Mouse (Mus musculus): Measurements from ENCODE around the gene P2ry6.
A peak's percentile ranks its signal among the peaks of the same experiment; 100 is the strongest.

Gene P2ry6

GRCm38 (mm10) chr7:100974135-100974903 is at the start of gene P2ry6:
Gene P2ry6, minus strand, starts transcription at chr7:100974649.
- DNase-seq, result peak in 1 of 2 experiments; percentile 18

DNA sequence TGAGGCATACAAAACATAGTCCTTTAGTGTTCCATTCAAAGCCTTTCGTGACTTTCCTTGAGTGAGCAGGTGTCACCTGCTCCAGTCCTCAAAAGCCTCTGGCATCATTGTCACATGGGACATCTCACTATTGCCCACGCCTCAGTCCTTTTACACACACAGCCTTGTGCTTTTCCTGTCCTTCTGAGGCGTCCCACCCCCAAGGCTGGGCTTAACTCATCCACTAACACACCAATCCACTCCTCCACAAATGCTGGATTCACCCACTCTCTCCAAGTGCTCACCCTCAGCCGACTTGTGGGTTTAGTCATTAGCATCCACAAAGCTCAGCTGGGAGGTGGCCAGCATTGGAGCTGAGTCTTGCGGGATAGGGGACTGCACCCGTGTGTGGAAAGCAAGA is 43.0 kb upstream of the P2ry6 start:
- DNase-seq, result no peak

GRCm38 (mm10) chr7:101017021-101017461 is 42.6 kb upstream of the P2ry6 start:
- no peak for DNase-seq

- DNase-seq, result no peak
Observed at GRCm38 (mm10) chr7:101014985-101015384, 40.5 kb upstream of the P2ry6 start.

- DNase-seq, result no peak
Observed at GRCm38 (mm10) chr7:101014041-101014440, 39.6 kb upstream of the P2ry6 start.

DNA sequence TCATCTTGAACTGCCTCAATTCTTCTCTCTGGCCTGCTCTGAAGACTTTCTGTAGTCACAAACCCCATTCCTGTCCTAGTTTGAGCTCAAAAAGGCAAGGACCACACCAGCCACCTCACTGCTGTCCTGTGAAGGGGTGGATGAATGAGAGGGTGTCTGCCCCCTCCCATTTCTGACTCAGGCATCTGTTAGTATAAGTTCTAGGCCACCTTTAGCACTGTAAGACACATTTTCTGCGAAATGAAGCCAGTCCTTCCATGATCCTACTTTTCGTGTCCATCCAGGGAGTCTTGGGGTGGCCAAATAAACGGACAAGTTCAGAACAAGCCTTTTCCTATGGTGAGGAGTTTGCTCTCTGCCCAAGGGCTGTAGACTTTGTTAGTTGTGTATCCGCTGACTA is 38.1 kb upstream of the P2ry6 start, which contains the start of gene P2ry2:
Gene P2ry2 (minus strand): TSS at position 326 of the 400 bp plus-strand sequence.
- DNase-seq, result no peak

DNA sequence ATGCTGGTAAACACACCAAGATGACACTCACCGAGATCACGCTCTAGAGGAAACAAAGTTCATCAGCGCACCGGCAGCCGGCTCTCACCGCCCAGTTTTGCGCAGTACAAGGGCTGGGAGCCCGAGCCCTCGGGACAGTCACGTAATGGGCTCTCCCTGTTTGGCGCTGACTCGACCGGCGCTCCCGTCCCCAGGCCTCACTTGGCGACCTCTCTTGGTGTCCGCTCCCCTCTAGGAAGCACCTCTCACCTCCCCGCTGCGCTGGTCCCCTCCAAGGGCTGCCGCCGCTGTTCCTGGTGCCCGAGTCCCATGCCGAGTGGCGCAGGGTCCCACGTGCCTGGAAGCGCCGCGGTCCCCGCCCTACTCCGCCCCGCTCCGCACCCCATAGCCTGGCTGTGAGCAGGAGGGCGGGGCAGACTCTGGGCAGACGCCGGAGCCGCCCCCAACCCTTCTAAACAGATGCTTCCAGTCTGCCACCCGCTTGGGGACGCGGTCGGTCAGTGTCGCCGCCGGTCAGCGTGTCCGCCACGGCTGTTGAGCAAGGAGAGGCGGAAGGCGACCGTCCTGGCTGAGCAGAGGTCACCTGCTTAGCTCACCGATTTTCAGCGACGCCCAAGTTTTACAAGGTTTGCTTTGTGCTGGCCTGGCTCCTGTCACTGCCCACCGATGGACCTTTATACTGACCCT is 37.4 kb upstream of the P2ry6 start:
- peak; percentile 9 to 21 for DNase-seq

DNA sequence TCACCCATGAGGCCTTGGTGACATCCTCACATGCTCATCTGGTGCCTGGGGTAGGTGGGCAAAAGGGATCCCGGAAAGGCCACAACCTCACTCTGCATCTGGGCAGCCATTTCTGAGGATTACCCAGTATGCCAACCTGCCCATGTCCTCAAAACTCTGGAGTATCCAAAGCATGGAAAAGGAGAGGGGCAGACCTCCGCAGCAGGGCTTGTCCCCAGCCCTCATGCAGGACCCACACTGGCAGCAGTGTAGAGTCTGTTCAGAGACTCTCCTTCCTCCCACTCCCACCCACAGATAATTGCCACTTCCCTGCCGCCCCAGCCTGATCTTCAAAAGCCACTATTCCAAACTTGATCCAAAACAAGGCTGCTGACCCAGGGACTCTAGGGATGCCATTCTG is 36.3 kb upstream of the P2ry6 start:
- no peak for DNase-seq

DNA sequence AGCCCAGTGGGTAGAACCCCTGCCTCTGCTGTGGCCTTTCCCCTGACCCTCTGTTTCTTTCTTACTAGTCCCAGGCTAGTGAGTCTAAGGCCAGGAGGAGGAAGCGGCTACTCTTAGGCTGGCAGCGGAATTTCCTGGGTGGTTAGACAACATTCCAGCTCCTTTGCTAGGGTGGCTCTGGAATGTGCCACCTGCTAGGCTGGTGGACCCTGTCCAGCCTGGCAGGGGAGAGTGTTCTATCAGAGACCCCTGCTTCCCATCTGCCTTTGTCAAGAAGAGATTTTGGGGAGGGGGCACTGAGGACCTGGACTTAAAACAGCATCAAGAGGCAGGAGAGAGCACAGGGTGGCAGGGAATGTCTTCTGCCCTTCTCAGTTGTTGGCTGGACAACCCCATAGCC is 31.8 kb upstream of the P2ry6 start:
- no peak for DNase-seq

DNA sequence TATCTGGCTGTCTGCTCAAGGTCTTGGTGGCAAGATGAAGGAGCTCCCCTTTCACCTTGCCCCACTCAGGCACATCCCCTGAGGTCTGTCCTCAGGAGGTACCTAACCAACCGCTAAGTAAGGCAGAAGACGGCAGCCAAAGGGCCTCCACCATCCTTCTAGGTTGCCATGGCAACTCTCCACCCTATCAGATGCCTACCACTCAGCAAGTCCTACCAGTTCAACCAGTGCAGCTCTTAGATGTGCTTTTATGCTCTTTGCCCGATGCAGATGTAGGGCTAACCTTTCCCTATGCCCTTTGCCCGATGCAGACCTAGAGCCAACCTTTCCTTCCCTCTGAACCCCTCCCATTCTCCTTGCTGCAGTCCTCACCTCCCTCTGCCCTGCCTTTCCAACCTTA is 30.7 kb upstream of the P2ry6 start:
- DNase-seq, result no peak

DNA sequence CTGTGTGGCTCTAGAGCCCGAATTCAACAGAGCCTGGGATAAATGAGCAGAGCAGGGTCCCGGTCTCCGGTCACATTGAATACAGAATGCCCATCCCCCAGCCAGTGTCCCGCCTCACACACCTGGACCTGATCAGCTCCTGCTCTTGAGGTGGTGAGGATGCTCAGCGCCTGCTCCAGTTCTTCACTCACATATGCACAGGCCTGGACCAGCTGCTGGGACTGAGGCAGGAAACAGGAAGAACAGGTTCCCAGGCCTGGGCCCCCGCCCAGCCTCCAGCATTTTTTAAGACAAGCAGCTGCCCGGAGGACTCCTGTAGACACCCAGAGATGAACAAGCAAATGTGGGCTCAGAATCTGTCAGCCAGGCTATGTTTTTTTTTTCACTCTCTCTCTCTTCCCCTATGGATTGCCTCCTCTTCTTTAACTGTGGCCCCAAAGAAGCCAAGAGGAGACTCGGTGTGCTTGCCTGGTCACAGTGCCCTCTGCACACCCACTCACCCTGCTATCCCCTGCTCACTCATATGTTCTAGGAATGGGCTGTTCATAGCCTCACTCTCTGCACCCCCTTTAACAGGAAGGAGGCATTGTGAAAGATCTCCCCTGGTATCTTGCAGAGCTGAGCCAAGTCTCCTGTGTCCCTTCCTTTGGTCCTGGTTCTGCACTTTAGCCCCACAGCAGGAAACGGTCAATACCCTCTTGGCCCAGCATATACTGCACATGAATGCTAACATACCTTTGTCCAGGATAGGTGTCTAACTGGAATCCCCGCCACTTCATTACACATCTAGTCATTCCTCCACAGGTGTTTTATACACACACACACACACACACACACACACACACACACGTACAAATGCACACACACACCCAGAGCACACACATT is 29.2 kb upstream of the P2ry6 start:
- no peak for DNase-seq

DNA sequence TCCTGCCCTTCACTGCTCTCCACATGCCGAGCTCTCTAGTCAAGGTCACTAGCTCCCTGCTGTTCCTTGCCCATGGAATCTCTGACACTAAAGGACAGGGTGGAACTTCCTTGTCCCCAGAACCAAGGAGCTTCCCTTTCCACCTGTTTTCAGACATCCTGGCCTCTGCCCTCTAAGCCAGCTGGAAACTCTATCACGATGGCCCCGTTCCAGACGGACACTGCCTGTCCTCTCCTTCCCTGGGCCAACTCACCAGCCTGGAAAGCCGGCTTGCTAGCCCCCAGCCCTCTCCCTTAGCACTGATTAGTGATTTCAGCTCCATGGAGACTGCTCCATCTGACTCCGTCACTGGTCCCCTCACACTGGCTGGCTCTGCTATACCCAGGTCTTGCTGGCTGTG is 27.8 kb upstream of the P2ry6 start:
- no peak for DNase-seq

GRCm38 (mm10) chr7:100999623-101000022 is 25.2 kb upstream of the P2ry6 start:
- no peak for DNase-seq

DNA sequence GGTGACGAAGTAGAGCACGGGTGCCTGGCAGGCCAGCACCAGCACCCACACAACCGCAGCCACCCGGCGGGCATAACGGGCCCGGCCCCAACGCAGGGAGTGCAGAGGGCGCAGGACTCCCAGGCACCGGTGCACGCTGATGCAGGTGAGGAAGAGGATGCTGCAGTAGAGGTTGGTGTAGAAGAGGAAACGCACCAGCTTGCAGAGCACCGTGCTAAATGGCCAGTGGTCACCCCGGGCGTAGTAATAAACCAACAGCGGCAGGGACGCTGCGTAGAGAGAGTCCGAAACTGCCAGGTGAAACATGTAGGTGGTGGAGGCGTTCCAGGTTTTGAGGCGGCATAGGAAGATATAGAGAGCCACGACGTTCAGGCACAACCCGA is 24.1 kb upstream of the P2ry6 start:
- DNase-seq, result no peak

- peak; percentile 22 to 29 for DNase-seq
Observed at GRCm38 (mm10) chr7:100997951-100998577, 23.6 kb upstream of the P2ry6 start.

DNA sequence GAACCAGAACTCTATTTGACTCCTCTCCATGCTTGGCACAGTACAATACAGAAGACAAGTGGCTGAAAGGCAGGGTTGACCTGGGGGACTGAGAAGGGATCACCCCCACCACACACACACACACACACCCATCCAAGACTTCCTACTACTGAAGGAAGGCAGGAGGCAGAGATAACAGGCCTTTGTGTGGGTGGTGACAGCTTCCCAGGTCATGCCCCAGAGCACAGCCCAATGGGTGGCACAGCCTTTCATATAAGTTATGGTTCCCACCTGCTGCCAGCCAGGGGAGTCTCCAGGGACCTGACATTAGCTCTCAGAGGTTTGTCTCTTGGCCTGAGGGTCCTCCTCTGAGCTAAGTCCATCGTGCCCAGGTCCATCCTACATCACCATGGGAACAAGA is 22.8 kb upstream of the P2ry6 start:
- DNase-seq, result no peak

DNA sequence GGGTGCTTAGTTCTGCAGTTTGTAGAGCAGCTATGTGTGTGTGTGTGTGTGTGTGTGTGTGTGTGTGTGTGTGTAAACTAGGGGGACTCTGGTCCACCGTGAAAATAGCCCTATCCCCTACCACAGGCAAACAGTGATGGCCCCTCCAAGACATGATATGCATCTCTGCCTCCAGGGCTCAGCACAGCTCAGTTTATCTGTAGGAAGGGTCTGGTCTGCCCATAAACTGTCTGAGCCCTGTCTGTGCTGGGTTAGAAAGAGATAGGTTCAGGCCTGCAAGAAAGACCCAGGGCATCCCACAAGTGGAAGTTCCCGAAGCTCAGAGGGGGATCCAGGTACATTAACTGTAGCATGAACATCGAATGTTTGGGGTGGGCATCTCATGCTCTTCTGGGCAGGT is 21.5 kb upstream of the P2ry6 start:
- DNase-seq, result no peak

DNA sequence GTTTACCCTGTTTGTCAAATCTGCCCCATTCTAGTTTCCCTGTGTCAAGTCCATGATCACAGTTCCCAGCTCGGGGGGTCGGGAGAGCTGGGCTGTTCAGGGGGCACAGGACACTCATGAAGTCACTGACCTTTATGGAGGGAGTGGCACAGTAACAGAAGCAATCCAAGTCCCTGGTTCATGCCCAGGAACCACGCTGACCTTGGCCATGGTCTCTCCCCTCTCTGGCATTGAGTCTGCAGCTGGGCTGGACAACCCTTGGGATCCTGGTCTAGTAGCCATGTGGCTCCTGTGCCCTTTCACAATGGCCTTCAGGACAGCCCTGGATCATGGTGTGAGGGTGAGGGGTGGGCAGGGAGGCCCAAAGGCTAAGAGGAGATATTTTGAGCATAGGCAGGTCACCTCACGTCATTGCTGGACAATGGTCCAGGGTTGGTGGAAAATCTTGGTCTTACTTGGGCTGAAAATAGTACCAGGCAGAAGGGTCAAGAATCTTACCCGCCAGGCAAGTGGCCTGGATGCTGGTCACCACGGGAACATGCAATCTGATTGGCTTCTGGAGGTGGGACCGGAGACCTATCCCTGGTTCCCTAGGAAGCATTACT is 20.9 kb upstream of the P2ry6 start:
- DNase-seq, result no peak

DNA sequence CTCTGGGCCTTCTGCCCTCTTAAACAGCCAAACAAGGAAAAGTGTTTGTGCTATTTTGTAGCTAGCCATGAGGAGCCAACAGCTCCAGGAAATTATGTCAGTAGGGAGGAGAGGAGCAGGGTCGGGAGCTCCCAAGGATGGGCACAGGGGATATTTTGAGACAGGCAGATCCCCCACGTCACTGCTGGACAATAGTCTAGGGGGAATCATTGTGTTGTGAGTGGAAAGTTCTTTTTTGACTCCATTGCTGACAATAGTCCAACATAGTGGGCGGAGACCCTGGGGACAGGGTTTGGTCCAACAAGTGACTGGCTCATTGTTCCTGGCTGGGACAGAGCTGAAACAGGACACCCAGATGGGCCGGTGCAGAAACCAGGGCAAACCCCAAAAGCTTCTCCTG is 18.7 kb upstream of the P2ry6 start:
- DNase-seq, result no peak

DNA sequence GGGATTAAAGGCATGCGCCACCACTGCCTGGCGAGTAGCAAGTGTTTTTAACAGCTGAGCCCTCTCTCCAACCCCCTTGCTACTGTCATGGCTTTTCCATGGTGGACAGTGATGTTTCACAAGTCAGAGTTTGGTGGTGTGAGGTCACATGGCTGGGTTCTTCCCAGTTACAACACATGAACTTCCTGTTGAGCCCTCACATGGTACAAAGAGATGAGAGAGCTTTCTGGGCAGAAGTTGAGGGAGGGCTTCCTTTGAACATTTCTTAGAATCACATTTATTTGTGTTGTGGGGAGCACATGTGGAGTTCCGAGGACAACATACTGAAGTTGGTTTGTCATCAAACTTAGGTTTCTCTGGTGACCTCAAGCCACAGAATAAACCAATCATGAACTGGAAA is 17.5 kb upstream of the P2ry6 start:
- no peak for DNase-seq

GRCm38 (mm10) chr7:100990636-100991311 is 16.3 kb upstream of the P2ry6 start:
- no peak for DNase-seq

- DNase-seq, result peak; percentile 53 to 56
Observed at GRCm38 (mm10) chr7:100988092-100988491, 13.6 kb upstream of the P2ry6 start.

Measured in cerebellum, postnatal 36 days (tissue).